Mouse (Mus musculus) gastrocnemius, postnatal 36 days (tissue): ENCODE data around the gene Mctp1. TPM values are rescaled to one million over a fixed set of nuclear protein-coding genes. Genes with fewer than 3 reads are reported as not detected.
A peak's percentile ranks its signal among the peaks of the same experiment; 100 is the strongest.

ENCODE experiments used
- DNase-seq, 2 experiments: peaks; one replicate each; pipeline ENCODE4 v3.0.0; 2022
- intact Hi-C: fragments of 180-260 bp; cut with DNase I; formaldehyde crosslinking; loops from one replicate; pipeline ENCODE4 v1.15.1; 2025
- total RNA-seq, 2 experiments: library from RNA; stranded (reverse); gene quantifications; 2 replicates each; pipeline ENCODE4 v1.2.3; 2021

Mctp1 gene
- total RNA-seq, 2 experiments from 2014 or later = 0.57 to 0.59 TPM

DNA sequence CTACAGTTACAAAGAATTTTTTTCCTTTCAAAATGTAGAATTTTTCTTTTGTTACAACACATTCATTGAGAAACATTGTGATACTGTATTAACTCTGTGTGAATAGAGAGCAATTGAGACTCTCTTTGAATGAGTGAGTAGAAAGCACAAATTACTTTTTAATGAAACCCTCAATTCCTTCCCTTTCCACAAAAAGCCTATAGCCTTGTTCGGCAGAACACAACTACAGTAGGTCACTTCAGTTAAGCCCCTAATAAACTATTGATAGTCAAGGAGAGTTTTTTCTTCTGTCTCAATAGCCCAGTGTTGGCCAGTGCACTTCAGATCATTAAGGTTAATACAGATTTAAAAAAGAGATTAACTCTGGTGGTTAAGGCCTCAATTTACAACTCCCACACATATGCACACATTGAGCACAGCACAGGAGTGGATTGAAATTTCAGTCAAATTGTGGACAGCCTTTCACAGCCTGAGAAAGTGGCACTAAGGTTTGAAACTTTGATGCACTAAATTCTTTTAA, 424.6 kb downstream of the Mctp1 start:
- intact Hi-C loops = no loop called here
- DNase-seq = no peak

DNA sequence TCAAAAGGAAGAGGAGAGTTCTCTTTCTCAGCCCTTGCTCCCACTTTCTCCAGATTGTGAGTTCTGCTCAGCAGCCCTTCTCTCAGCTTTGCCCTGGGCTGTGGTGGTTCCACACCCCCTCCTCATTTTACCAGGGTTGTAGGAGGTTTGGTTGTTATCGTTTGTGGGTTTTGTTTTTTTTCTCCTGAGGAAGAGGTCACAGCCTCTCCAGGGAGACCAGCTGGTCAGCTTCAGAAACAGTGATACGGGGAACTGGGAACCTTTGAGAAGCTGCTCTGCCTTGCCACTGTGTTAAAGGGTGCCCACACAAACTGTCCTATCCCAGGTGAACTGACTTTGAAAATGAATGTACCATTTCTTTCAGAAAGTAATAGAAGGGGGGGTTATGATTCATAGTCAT, 425.5 kb downstream of the Mctp1 start:
- intact Hi-C loops = no loop called here
- no peak for DNase-seq

DNA sequence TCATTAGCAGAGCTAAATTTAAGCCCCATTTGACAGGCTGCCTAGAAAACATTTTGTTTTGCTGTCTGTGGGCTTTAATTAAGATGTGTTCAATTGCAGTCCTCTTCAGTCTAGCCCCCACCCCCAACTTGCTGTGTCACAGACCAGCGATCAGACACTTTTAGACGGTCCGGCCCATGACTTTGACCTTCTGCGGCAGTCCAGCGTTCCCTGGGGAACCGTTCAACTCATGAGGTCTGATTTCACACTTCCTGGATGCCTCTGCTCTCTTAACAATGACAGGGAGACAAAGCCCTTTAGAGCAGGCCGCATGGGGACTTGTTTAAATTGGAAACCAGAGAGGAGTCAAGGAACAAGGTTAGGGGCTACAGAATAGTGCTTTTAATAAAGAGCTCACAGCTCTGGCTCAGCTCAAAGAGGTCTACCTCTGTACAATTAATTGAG, 426.2 kb downstream of the Mctp1 start:
- DNase-seq = no peak
- intact Hi-C loops = no loop called here

DNA sequence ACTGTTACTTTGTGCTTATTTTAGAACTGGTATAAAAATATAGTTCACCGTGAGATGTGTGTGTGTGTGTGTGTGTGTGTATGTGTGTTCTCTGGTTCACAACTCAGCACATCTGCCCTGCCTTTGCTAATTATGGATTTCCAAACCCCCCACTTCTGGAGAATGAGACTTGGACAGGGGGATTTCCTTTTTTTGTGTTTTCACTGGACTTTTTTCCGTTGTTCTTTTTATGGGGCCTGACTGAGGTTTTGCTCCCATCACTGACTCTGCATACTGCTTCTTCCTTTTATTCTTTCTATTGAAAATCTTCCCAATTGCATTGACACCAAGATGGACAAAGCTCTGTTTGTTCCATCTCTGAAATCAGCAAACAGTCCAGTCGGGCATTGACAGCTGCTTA, 438.7 kb downstream of the Mctp1 start:
- DNase-seq = no peak
- intact Hi-C loops = no loop called here

DNA sequence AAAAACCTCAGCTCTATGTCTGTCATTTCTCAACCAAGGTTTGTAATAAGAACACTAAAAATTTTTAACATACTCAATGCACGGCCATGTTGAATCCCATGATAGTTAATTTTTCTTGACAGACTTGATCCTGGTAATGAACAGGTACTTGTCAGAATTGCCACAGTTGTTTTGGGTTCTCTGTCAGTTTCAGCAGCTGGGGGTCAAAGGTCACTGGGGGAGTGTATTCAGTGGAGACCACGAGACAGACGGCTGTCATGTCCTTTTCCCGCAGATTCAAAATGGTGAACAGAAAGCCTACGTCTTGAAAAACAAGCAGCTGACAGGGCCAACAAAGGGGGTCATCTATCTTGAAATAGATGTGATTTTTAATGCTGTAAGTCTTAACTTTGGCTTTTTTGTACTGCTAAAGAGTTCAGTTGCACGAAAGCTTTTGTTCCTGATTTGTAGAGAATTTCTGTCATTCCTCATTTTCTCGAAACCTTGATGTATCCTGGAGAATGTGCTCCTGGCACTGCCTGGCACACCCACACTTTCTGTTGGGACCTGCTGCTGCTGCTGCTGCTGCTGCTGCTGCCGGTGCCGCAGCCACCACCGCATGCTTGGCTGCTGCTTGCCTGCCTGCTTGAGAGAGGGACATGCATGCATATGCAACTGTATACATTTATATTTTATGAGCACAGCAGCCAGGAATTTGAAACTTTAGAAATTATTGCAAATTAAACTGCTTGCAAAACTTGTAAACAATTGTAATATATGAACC, 440.8 kb downstream of the Mctp1 start:
- intact Hi-C loops = no loop called here
- DNase-seq = no peak

DNA sequence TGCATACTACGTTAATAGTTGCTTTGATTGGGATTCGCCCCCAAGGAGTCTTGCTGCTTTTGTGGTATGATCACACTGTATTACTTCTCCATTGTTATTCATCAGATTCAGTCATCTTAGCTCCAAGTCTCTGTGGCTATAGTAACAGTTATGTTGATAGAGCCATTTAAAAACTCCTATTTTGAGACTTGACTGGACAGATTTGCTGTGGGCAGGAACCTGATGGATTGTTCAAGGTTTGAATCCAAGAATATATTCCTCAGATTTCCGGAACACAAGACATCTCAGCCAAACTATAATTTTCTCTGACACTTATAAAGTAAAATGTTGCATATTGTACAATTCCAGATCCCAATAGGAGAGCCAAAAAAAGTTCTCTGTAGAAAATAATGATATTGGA, 443.4 kb downstream of the Mctp1 start:
- no peak for DNase-seq
- intact Hi-C loops = no loop called here

DNA sequence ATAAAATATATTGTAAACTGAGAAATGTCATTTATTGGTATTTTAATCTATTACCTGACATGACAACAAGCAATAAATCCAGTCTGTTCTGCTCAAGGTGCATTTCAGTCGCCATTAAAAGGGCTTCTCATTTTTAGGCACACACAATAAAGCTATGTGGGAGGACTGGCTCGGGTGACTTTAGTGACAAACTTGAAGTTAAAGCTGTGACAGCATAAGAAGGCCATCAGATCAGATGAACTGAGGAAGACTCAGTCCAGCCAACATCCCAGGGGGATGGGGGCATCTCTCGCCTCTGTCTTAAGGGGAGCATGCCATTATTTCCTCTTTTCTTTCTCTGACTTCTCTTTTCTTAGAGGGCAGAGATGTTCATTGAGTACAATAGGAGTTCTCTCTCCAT, 453.7 kb downstream of the Mctp1 start:
- no peak for DNase-seq
- intact Hi-C loops = no loop called here

DNA sequence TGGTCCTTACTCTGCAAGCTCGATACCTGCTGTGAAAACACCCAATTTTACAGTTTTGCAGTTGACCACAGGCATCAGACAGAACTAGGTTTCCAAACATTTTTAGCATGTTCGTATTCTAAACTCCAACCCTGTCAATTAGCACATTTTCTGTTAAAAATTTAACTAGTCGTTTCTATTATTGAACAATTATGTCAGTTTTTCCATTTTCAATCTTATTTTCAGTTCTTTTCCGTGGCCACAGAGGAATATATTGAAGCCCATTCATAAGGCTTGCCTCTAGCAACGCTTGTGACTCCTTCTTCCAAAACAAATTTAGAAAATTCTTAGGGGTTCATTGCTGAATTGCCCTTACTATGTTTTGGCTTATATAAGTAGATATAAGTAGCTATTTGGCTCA, 456.4 kb downstream of the Mctp1 start:
- DNase-seq = no peak
- intact Hi-C loops = no loop called here

DNA sequence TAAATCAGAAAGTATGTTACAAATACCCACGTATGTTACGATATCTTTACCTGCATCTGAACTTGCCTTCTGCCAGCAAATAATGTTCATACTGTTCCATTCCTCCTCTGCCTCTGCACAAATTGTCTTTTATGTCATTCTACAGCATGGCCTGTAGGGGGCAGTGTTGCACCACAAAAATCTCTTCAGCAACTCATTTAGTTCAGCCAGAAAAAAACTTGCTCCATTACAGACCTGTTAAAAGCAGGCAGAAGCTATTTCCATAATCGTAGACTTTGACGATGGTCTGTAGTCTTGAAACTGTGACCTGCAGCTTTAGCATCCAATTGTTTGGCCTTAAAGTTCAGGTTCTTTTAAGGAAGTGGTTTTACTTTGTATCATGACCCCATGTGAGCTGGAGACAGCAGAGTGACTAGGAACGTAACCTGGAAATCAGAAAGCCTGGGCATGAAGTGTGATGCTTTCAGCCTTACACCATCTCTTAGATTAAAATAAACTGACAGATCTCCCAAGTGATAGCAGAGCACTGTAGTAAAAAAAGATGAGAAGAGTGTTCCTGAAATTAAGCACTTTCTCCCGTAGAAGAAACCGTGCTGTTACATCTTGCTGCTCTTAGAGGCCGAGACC, 460.4 kb downstream of the Mctp1 start:
- intact Hi-C loops = no loop called here
- DNase-seq = peak in 1 of 2 experiments; percentile 19

DNA sequence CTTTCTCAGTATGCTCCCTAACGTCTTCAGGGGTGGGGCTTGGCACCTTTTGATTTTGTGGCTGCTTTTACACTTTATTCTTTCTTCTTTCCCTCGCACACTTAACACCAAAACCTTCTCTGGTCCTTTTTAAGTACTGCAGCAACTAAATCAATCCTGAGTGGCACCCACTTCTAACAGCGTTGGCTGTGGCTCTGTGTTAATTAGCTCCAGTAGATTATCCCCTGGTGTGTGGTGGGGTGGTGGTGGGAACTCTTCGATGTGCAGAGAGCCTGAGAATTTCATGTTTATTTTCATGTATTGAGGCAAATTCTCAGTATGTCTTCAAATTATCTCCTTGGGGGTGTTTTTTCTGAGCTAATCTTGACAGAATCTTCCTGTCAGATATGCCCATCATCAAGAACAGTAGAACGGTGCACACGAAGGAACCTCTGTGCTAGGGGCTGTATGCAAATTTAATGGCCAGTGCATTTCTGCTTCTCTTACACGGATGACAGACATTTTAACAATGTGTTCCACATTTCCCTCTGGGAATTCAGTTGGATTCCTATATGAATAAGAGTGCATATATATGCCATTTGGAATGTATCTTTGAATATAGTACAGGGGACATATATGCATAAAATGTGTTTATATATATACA, 466.2 kb downstream of the Mctp1 start:
- intact Hi-C loops = no loop called here

DNA sequence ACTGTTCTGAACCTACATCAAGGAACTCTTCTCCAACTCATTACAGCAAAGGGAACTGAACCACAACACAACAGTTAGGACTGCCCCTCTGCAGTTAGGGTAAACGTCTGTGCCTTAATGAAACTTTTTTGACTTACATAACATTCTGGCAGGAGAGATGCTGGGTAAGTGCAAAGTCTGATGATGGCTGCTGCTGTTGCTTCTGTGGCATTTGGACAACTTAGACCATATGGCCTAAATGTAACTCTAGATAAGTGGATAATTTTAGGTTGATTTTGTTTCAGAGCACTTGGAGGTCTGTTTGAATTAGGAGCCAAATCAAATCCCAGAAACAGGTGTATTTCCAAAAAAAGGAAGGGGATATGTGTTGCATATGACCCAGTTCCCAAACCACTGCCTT, 470.0 kb downstream of the Mctp1 start:
- DNase-seq = no peak
- intact Hi-C loops = no loop called here

More for the DNA sequence above, 466.2 kb downstream of the Mctp1 start:
- no peak for DNase-seq

DNA sequence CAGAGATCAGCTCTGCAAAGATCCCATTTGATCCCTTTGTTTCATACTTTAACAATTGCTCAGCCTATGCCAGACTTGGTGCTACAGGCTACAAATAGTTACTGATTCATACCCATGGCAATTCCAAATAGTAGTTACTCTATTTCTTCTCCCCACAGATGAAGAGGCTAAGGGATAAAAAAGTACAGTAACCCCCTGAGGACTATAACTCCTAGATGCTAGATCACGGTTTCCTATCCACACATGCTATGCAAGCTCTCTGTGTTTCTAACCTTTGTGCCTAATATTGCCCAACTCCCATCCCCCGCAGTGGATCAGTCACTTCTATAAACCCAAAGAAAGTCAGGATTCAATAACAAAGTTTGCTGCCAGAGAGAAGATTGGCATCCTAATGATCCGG, 470.7 kb downstream of the Mctp1 start:
- DNase-seq = no peak
- intact Hi-C loops = no loop called here

DNA sequence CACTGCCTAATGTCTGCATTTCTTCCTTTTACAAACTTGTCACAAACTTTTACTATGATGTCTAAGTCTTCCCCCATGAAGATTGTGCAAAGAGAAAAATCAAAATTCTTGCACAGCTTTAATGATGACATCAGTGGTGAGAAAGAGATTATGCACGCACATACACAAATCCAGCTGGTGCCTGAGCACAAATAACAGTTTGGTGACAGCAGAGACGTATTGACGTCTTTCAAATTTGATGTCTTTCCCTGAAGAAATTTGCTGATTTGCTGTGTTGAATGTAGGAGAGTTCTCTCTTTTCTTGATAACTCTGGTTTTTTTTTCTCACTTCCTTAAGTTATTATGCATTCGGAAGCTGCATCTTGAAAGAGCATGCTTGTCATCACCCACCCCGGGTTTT, 472.7 kb downstream of the Mctp1 start:
- no peak for DNase-seq
- intact Hi-C loops = no loop called here

DNA sequence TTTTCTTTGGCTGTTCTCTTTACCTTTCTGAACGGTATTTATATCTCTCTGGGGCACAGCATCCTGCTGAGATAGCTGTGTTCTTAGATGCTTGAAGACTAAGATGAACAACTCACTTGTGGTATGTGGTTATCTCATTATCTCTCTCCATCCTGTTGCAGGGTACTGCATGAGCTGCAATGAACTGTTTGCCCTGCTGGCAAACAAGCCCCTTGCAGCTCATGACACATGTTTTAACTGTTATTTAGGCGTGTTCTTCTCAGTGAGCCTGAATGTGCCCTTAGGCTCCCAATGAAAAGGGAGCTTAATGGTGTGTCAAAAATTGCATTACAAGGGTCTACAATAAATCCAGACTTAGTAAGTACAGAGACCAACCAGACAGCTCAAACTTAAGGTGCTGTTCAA, 473.7 kb downstream of the Mctp1 start:
- DNase-seq = no peak

DNA sequence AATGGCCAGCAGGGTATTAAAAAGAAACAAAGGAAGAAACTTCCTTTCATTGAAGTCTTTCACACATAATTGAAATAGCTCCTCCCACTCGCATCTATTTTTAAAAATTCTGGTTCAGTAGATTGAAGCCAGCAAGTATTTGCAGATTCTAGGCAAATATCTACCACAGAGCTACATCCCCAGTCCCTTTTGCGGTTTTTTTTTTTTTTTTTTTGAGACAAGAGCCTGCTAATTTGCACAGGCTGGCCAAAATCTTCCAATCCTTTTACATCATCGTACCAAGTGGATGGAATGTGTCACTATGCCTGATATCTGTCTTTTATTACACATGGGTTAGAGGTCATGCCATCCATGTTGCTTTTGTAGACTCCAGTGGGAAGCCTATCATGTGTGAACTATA, 486.0 kb downstream of the Mctp1 start:
- intact Hi-C loops = no loop called here
- no peak for DNase-seq

More for the DNA sequence above, 473.7 kb downstream of the Mctp1 start:
- intact Hi-C loops = no loop called here

DNA sequence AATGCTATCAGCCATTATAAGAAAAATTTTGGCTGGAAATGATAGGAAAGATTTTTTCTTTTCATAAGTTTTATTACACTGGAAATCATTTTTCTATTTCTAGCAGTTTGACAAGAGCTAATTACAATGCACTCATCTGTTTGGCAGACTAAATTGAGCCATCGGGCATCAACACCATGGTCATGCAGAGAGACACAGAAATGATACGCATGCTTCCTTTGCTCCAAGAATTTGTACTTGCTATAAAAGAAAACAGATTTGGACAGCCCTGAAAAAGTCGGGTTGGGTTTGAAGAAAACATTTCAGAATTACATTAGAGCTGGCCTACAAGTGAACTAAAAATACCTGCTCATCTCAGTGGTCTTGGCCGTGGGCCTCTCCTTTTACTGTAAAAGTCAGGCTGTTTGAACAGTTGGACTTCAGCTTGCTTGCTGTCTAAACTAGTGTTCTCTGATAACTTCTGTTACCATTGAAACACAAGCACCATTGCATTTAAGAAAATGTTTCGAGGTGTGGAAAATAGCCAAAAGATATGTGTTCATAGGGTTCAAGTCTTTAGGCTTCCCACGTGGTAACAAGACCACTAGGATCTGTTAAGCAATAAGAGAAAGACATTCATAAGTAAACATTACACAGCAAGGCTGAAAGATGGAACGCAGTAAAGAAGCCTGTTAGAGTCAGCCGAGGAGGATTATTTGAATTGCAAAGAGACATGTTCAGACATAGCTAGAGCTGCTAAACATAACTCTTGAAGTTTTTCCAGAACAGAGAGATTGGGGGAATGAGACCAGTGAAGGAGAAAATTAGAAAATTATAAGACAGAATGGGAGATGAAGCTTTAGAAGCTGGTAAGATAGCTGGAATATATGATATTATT, 493.8 kb downstream of the Mctp1 start:
- intact Hi-C loops = no loop called here

DNA sequence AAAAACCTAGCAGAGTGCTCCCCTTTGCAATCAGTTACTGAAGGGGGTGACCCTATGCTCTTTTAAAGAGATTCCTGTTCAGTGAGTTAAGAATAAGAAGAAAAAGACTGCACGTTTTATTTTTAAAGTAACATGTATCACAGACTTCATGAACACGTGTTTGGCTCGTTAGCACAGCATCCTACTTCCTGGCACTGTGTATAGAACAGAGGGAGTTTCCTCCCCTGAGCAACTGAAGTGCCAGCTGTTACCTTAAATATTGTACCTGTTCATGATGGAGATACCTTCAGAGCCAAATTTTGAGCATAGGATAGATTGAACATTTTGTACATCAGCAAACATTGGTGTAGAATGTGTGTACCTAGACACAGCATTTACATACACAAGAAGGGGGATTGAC, 494.7 kb downstream of the Mctp1 start:
- intact Hi-C loops = no loop called here
- no peak for DNase-seq

More for the DNA sequence above, 493.8 kb downstream of the Mctp1 start:
- no peak for DNase-seq

DNA sequence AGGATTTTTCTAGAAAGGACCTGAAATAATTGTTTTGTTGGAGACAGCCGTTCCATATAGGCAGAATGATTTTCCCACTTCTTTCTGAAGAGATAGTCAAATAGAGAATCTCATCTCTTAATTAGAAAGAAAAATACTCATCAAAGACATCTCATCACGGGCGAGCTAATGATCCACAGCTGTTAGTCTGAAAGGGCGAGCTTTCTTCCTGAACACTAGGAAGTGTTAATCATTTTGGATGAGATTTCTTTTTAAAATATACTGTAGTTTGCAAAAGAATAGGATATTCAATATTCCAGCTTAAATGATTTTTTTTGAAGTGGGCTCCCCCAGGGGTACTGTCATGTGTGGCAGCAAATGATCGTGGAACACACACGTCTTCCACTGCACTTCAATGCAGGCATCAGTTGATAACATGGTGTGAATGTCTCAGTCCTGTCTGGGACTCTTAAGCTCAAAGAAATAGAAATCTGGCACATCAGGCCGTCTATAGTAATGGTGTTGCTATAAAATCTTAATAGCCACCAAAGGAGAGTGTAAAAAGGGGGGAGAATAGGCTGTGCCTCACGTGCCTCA, 500.3 kb downstream of the Mctp1 start:
- intact Hi-C loops = no loop called here
- DNase-seq = no peak

DNA sequence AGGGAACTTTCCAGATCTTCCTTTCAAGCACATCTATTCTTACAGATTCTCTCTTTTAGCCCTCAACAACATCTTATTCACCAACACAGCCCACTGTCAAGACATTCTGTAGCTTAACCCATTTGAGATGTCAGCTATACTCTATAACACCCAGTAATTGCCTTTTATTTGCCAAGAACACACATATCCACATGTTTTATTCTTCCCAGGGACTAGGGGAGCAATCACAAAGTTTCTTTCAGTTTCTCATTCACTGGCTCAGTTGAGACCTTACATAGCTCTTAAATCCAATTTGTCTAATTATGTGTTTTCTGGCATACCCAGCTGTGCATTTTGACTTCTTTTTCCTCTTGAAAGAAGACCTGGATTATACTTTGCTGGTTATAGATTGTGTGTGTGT, 508.7 kb downstream of the Mctp1 start:
- intact Hi-C loops = no loop called here

DNA sequence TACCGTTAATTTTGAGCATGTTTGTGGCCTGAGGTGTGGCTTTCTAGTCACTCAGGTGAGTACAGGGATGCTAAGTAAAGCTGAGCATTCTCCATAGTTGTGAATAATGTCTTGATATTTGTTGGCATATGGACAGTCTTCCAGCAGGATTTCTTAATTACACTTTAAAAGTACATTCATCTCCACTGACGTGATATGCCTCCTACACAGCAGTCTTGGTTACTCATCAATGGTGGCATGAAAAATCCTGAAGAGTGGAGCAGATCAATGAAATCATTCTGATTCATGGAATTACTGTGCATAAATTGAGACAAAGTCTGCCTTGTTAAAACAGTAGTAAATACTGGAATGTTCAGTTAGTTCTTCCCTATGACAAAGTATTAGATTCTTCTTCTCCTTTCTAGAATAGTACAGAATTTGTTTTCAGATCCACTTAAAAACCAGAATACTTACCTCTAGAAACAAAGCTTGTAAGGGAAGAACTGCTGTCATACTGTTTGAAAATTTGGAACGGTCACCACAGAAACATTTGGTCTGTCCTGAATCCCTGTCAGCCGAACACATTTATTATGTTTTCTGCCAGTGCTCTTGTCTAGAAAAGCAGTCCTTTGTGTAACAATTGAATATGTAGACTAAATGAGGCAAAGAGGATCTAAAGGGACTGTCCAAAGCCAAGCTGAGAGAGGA, 511.6 kb downstream of the Mctp1 start:
- intact Hi-C loops = no loop called here
- no peak for DNase-seq

More for the DNA sequence above, 508.7 kb downstream of the Mctp1 start:
- no peak for DNase-seq
